Mouse (Mus musculus) megakaryocyte progenitor cell, adult 5-6 weeks (primary cell): Measurements from ENCODE around the gene Rnf144a. TPM values are rescaled to one million over a fixed set of nuclear protein-coding genes. Genes with fewer than 3 reads are reported as not detected.

Source experiments
- total RNA-seq, 2 experiments: library from RNA; stranded (forward) in 1 of 2; stranded (reverse) in 1 of 2; fragments of 157-497, 149-512 nt in 1 of 2; fragments of 200-1000 nt in 1 of 2; gene quantifications; 2 replicates each; pipeline versions ENCODE4 v1.2.3 to v1.2.4; 2015 to 2017

The Rnf144a gene
- total RNA-seq, 2 experiments from 2014 or later, result 15.1 to 17.4 TPM

Other genes with a start within 250 kb of the Rnf144a start
- gene Rsad2, start 41.2 kb upstream of the Rnf144a start, total RNA-seq (2015), result 0.96 and 1.3 TPM in 2 replicates
- gene Rsad2, start 41.2 kb upstream of the Rnf144a start, total RNA-seq (2017), result 0.87 and 1.0 TPM in 2 replicates
- 23.2 and 25.2 TPM in 2 replicates for gene Cmpk2, start 54.0 kb upstream of the Rnf144a start, total RNA-seq (2015)
- 11.7 and 16.1 TPM in 2 replicates for gene Cmpk2, start 54.0 kb upstream of the Rnf144a start, total RNA-seq (2017)